Mouse (Mus musculus): ENCODE measurements at regions not wholly inside any gene's neighbourhood (a gene's known extent, or its start where the extent isn't known, plus 50 kb on each side); places are given as distances from the start of the nearest gene placed in this dataset.

GRCm38 (mm10) chr4:152691302-152691701 is 213.6 kb upstream of the Kcnab2 start:
- no peak for TF ChIP-seq POLR2A (IDR thresholded peaks at IDR 0.05; ENCODE audit: borderline replicate concordance, low read depth, low read length)
- TF ChIP-seq CTCF (IDR thresholded peaks at IDR 0.05; ENCODE audit: low read depth, low read length), result no peak
